Mouse (Mus musculus) thymus, adult 2 months (tissue): ENCODE data around the gene Pir.

Experiments used
- CTCF ChIP-seq: fragments of 200-500 bp; IDR thresholded peaks from 2 replicates; pipeline ENCODE4 v1.5.1; 2012; ENCODE audit warnings: mild to moderate bottlenecking, control low read depth, low read length, moderate library complexity, borderline replicate concordance; ENCODE audit not compliant: control insufficient read depth, poor library complexity, insufficient read depth; ENCODE audit errors: extremely low read depth
- POLR2A ChIP-seq: fragments of 200-500 bp; IDR thresholded peaks from 2 replicates; pipeline ENCODE4 v1.6.1; 2012; ENCODE audit warnings: mild to moderate bottlenecking, low read length, control low read depth, moderate library complexity; ENCODE audit not compliant: control insufficient read depth, poor library complexity, insufficient read depth; ENCODE audit errors: extremely low read depth

- TF ChIP-seq CTCF = no peak
- TF ChIP-seq POLR2A = no peak
These were observed 22.0 kb downstream of the Pir start for GRCm38 (mm10) chrX:164291147-164291546.
